Mouse (Mus musculus) T-cell, adult 2 months (primary cell): ENCODE results near the gene Jade2.
"Not testable (repeated sequence)": the region's sequence is repeated elsewhere in the genome, so short reads cannot be mapped to it uniquely, and the experiment has no call there.

Experiments
- DNase-seq: peaks from one replicate; pipeline ENCODE4 v3.0.0; 2022; ENCODE audit warnings: low spot score

Gene Jade2

GRCm38 (mm10) chr11:51790662-51791061 is 66.8 kb downstream of the Jade2 start:
- no peak for DNase-seq

- not testable (repeated sequence) for DNase-seq
Measured at GRCm38 (mm10) chr11:51789735-51790134, 67.7 kb downstream of the Jade2 start.

DNA sequence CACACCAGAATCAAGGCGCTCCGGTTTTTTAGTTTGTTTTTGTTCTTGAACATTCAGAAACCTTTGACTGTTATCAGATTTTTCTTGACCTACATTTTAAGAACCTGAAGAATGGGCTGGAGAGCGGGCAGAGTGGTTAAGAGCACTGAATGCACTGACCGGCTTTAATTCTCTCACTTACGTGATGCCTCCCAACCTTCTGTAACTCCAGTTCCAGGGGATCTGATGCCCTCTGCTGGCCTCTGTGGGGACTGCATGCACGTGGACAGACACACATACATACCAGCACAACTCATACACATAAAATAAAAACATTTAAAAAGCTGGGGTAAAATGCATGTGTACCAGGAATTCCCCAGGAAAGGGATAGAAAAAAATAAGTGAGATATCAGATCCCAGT is 71.5 kb downstream of the Jade2 start:
- DNase-seq, result peak; percentile 40

DNA sequence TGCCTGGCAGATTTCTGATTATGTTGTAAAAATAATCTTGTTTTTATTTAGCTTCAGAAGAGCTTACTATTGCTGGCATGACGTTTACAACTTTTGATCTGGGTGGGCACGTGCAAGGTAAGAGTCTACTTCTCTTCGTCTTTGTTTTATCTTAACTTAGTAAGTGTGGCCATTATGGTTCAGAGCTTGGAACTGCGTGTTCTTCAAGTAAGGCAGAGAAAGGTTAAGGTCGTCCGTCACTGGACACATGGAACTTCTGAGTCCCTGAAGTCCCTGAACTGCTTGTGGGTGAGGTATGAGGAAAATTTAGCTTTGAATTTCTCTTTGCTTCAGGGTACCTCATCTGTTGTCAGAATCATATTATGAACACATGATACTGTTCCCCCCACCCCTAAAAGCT is 74.7 kb downstream of the Jade2 start:
- DNase-seq, result no peak

DNA sequence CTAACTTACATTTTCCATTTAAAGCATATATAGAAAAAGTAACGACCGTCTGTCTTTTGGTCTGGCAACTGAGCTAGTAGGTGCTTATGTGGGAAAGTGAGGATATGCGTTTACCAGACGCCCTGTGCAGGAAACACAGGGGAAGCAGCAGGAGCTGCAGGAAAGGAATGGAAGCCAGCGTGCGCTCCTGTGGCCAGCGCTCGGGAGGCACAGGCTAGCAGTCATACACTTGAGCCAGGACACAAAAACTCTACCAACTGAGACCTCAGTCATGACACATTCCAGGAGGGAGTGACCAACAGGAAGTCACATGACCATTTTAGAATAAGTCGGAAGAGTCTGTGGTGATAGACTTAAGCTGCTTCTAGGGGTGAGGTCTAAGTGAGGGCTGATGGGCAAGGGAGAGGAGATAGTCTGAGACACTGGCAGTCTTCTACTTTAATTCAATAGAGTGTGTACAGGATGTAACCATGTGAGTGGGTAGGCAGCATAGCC is 76.6 kb downstream of the Jade2 start:
- DNase-seq, result no peak

- DNase-seq, result no peak
Measured at GRCm38 (mm10) chr11:51777478-51777877, 80.0 kb downstream of the Jade2 start.

DNA sequence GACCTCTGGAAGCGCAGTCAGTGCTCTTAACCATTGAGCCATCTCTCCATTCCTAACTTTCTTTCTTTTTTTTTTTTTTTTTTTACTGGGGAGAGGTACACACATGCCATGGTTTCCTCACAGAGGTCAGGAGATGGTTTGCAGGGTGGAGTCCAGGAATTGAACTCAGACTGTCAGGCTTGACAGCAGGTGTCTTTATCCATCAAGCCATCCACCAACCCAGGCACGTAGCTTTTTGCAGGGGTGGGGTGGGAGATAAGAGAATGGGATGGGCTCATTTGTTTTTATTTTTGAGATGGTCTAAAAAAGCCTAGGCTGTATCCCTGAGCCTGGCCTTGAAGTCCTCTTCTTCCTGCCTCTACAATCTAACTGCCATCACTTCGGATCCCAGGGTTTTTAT is 81.9 kb downstream of the Jade2 start:
- no peak for DNase-seq

GRCm38 (mm10) chr11:51768296-51768695 is 89.2 kb downstream of the Jade2 start:
- no peak for DNase-seq

DNA sequence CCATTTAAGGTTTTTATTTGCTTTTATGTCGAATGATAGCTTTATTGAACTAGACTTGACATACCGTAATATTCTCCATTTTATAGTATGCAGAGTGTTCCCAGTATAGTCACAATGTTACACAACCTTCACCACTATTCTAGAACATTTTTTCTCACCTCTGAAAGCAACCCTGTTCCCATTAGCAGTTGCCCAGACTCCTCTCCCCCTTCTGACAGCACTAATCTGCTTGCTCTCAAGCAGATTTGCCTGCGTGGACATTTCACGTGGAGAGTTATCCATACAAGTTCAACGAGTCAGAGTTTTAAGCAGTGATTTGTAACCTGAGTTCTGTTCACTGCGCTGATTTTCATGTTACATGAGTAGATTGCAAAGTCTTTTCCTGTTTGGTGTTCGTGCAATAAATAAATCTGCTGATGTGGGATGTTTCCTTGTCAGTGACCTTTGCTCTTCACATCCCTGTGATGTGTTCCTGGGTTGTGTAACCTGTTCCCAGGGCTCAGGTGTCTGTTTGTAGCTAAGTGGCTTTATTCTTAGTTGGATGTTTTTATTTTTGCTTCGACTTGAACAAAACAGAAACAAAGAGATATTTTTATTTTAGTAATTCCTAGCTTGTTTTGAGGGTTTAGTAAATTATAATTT is 89.8 kb downstream of the Jade2 start:
- no peak for DNase-seq

GRCm38 (mm10) chr11:51764816-51765215 is 92.6 kb downstream of the Jade2 start:
- no peak for DNase-seq

DNA sequence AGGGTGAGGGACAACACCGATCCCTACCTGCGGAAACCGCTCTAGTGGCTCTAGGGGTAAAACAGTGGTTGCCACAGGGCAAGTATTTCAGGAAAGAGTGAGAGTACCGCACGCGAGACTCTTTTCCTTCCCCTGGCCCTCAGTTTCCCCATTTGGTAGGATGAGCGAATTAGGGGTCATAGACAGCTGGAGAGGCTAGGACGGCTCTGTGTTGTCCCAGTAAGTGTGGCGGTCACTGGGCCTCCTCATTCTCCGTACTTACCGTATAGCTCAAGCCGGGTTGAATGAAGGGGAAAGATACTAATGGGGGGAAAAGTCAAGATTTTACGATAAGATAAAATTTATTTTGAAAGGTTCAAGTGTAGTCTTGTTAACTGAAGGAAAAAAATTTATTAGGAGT is 93.5 kb downstream of the Jade2 start:
- DNase-seq, result no peak
